Mouse (Mus musculus): ENCODE measurements around the gene Abracl. TPM values are rescaled to one million over a fixed set of nuclear protein-coding genes. Genes with fewer than 3 reads are reported as not detected.
A peak's percentile ranks its signal among the peaks of the same experiment; 100 is the strongest.

Abracl gene
- 10 to 100 TPM; 21.9 to 22.3 TPM for total RNA-seq (2021)
- long read RNA-seq, experiment 1, partial matches to known transcripts: 0 of 6 reads
- long read RNA-seq, experiment 1, other reads (novel, unspliced or antisense): 0 of 6 reads
- long read RNA-seq, experiment 2, transcript Abracl-201 (3 exons, 846 nt): major isoform, 8 of 8 reads
- long read RNA-seq, experiment 2, partial matches to known transcripts: 0 of 8 reads
- long read RNA-seq, experiment 2, other reads (novel, unspliced or antisense): 0 of 8 reads

DNA sequence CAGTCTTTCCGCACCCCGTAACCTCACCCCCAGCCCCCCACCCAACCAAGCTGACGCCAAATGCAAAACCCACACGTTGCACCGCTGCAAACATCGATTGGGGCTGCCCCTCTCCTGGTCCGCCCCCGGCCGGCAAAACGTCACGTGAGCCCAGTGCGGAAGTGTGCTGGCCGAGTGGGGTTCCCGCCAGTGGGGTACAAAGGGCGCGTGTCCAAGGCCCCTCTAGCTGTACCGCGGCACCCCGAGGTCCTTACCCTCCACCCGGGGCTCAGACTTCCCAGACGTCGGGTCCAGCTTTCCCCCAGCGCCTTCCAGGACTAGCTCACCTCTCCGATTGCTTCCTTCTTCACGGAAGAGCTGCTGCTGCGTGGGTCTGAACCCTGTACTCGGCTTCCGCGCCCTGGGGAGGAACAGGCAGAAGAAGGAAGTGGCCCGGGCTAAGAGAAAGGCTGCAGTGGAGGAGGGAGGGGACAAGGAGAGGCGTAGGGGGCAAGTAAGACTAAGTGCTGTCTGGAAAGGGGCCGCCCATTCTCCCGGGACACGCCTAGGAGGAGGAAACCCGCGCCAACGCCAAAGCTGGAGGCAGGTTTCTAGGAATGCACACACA is at the start of gene Abracl:
Abracl (minus strand) TSS at position 548 of the 607 bp plus-strand sequence.
- peak; percentile 58 for DNase-seq

GRCm38 (mm10) chr10:18072871-18073270 is 49.8 kb upstream of the Abracl start:
- no peak for DNase-seq

DNA sequence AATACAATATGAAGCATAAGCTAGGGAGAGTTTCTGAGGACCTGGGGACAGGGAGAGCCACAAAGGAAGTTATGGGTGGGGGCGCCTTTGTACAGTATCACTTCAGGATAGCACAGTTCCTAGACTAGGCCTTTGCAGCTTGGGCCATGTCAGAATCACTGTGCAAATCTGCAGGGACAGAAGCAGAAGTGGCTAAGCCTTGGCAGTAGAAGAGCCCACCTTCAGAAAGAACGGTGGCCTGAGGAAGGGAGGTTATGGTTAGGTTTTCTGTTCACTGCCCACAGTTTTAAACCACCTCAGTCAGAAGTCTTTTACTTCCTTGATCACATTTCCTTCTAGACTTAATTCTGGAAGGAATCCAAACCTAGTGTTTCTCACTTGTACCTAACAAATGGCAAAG is 47.5 kb upstream of the Abracl start:
- DNase-seq: no peak

DNA sequence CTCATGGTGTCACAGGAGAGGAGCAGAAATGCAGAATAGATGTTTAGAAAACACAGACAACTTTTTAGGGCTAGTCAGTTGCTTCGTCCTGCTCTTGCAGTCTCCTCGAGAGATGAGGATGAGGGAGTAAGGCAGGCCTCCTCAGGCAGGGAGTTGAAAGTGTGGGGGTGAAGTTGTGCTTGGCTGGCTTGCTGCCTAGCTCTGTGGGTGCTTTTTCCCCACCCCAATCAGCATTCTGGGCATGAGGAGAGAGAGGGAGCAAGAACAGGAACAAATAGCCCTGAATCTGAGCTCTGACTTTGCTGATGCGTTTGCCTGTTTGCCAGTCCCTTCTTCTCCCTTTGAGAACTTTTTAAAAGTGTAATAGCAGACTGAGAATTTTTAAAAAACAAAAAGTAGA is 47.1 kb upstream of the Abracl start:
- DNase-seq: peak; percentile 13

GRCm38 (mm10) chr10:18069576-18069975 is 46.5 kb upstream of the Abracl start:
- DNase-seq: no peak

DNA sequence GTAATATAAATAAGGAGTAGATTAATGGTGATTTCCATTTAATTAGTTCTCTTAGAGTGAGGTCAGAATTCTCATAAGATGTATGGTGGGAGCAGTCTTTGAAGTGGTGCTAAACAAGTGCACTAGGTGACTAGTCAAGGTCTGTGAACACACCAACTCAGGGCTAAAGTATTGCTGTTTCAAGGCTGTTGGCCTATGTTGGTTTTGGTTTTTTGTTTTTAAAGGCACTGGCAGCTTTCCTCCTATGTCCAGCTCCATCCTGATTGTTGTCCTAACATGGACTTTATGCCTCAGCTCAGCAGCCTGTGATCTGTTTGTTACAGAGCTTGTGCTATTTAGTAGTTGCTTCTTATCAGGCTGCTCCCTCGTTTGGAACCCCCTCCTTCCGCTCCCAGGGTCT is 45.8 kb upstream of the Abracl start:
- no peak for DNase-seq

GRCm38 (mm10) chr10:18067761-18068446 is 44.8 kb upstream of the Abracl start:
- DNase-seq: no peak

DNA sequence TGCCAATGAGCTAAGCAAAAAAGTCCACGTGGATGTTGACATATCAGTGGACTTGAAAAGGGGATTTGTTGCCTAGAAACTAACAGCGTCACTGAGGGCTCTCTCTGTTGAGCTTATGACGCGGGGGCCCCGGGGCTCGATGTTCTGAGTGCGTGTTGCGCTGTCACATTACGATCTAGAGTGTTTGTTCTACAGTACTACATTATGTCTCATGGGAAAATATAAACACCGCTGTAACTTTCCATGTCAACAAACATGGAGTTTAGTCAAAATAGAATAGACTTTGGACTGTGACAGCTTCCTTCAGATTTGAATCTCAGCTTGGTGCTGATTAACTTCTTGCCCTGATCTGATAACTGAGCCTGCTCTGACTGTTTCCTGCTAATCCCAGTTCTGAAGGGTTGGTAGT is 42.9 kb upstream of the Abracl start:
- no peak for DNase-seq

DNA sequence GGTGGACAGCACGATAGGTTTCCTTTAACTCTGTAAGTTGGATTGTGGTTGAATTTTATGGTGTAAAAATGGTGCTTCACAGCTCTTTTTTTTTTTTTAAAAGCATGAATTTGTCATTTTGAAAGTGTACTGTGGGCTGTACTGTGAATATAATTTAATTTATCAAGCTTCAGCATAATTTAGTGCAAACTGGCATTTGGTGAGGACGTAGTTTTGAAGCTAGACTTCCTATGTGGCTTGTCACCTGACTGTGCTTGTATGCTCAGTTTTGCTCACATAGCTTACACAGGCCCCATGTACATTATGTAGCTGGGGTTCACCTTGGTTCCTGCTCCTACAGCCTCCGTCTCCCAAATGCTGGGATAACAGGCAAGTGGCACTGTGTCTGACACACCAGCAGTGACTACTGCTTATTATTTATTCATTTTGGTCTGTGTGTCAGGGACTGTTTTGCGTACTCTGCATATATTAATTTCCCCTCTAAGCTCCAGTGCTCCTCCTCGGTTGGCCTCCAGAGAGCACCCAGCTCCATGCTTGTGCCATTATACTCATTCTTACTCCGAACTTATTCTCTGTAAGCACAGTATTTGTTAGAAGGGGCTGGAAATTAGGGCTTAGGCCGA is 41.6 kb upstream of the Abracl start:
- no peak for DNase-seq

GRCm38 (mm10) chr10:18061533-18061932 is 38.4 kb upstream of the Abracl start:
- no peak for DNase-seq

DNA sequence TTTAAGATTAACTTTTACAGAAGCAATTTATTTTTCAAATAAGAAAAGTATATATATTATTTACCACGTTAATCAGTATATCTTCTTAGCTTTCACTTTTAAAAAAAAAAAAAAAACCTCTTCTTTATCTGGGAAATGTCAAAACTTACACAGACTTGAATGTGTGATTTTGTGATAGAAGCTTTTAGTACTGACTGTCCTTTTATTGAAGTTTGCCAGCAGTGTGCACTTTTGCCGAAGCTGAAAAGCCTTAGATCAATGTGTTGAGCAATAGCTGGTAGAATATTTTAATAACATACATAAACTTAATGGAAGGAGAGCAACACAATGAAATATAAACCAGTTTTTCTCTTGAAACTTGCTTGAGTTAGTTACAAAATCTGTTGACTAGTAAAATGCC is 37.7 kb upstream of the Abracl start:
- DNase-seq: no peak

GRCm38 (mm10) chr10:18059807-18060206 is 36.7 kb upstream of the Abracl start:
- DNase-seq: no peak

DNA sequence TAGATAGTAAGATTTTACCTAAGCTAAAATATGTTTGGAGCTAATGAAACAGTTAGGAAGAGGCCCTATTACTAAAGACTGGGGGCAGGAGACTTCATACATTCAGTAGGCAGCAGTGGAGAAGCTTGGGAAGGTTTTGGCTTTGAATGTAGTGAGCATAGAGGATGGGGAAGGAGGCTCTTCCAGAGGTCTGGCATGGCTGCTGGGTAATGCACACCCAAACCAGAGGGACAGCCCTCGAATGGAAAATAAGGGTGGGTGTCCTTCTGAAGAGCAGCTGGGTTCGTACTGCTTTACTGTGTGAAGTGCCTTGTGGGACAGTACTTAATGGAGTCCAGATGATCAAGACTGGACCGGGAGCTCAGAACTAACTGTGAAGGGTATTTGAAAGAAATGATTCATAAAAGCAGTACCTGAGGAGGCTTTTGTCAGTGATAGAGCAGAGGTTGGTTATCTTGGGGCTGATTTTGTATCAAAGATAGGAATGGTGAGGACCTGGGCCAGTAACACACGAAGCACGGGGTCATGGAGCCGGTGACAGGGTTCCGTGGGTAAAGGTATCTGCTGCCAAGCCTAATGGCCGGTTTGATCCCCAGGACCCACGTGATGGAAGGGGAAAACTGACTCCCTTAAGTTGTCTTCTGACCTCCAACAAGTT is 35.7 kb upstream of the Abracl start:
- DNase-seq: no peak

DNA sequence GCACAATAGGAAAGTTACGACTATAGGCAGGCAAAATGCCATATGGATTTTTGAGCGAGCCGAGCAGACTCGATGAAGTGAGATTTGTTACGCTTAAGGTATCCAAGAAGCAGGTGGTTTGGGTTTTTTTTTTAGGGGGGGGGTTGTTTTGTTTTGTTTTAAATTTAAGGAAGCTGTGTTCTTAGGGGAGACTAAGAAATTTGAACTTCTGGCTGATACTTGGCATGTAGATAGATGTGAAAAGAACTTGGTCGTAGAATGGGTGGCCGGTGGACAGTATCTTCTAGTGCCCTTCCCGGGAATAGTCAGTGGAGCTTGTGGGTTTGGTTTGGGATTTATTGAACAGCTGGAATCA is 33.3 kb upstream of the Abracl start:
- DNase-seq: no peak

- peak; percentile 45 for DNase-seq
Measured at GRCm38 (mm10) chr10:18055696-18056390, 32.8 kb upstream of the Abracl start, which contains the start of gene Reps1. Reps1 (plus strand) TSS chr10:18055861.

DNA sequence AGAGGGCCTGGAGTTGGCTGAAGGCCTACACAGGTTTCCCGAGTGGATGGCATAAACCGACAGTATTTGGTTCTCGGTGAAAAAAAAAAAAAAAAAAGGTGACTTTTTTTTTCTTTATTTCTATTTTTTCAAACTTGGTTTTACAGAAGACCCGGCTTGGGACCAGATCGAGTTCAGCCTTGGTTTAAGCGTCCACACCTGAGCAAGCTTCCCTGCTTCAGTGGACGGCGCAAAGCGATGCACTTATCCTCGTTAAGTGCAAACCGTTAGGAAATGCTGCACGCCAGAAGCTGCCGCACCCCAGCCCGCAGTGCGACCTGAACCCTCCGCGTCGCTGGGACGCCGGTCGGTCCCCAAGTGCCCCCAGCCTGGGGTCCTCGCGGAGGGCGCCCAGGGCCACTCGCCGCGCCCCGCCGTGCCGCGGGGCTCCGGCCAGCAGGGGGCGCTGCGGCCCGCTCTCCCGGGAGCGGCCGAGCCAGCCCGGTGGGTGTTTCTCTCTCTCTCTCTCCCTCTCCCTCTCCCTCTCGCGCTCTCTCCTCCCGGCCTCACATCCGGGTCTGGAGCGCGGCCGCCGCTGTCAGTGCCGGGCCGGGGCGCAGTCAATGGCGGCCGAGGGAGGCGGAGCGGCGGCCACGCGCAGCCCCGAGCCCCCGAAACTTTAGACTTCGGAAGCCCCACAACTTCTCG is 32.1 kb upstream of the Abracl start:
- peak; percentile 84 for DNase-seq

DNA sequence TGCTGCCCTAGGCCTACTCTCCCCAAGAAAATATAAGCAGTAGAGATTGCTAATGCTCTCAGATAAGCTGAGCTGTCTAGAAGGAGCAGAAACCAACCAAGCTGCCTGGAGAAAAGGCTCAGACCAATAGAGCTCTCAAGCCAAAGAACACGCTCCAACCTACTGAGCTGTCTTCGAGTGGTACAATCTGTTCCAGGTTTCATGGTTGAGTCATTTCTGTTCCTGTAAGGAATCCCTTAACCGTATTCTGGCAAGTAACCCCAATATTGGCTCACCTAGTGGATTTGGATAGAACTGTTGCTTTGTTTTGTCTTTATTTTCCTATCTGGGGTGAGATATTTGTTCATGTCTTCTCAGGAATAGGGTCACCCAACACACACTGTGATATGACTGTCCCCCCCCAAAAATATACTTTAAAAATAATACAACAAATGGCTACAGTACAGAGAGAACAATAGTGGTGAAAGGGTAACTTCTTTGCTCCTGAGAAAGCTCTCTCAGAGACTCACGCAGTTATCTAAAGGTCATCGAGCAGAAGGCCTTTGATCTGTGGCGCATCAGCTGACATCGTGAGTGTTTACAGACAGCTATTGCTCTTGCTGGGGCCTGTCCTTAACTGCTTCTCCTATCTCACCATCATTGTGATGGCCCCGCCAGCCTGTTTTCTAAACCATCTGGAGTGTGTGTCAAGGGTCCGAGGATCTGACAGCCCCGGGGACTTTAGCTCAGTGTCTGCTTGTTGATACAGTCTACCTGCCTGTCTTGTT is 24.5 kb upstream of the Abracl start:
- DNase-seq: no peak

DNA sequence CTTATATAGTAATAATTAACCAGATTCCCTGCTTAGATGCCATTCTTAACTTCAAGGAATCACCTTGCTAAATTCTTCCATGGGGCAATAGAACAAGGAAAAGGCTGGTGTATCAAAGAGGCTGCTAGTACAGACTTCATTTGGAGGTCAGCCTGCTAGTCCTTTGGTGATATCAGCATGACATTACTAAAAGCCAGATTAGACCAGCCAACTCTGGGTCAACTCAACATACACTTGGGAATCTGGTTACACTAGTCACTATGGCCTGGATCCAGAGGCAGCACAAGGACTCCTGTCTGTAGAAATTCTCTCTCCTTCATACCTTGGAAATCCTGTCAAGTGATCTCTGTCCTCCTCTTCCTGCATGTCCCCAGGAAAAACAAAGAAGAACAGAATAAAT is 23.3 kb upstream of the Abracl start:
- DNase-seq: no peak

DNA sequence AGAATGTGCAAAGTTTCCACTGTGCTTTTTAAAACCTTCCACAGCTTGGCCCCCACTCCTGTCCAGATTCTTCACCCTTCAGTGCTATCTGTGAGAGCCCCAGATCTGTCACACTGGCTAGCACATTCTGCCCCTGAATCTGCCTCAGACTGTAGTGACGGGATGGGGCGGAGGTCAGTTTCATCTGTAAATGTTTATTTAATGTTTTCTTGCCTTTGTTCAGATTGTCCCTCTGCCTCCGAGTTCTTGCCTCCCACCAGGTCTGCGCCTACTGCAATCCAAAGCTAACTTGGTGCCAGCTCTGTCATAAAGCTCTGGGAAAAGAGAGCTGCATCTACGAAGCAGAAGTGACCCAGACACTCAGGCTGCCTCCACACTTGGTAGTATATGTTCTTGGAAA is 13.8 kb upstream of the Abracl start:
- DNase-seq: no peak

- no peak for DNase-seq
Measured at GRCm38 (mm10) chr10:18034408-18034807, 11.3 kb upstream of the Abracl start.

DNA sequence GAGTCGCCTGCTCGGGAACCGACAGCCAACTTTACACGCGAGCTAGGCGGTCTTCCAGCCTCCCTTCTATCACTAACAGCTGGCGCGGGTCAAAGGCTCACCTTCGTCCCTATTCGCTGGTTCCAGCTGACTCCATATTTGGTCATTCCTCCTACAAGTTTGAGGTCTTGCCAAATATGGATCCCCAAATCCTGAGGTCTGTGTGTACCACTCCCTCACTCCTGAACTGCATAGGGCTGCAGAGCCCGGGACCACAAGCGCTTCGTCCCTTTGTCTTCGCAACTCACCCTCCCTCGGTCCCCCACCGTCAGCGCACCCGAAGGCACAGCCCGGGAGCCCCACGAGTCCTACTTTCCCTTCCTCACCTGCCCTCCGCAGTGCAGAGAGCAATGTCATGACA is 776 bp downstream of the Abracl start:
- peak; percentile 78 for DNase-seq
